Mouse (Mus musculus) erythroblast, embryonic 14.5 days (primary cell): ENCODE measurements around the gene Aldh16a1. TPM values are rescaled to one million over a fixed set of nuclear protein-coding genes. Genes with fewer than 3 reads are reported as not detected.

ENCODE experiments used
- H3K27me3 ChIP-seq: 2 replicates; pipeline ENCODE4 v1.6.1; 2012; ENCODE audit warnings: inconsistent platforms; ENCODE audit not compliant: control insufficient read depth
- H3K36me3 ChIP-seq: 2 replicates; pipeline ENCODE4 v1.6.1; 2012; ENCODE audit warnings: mild to moderate bottlenecking, inconsistent platforms; ENCODE audit not compliant: control insufficient read depth
- H3K4me1 ChIP-seq: 2 replicates; pipeline ENCODE4 v1.6.1; 2012; ENCODE audit warnings: inconsistent platforms; ENCODE audit not compliant: control insufficient read depth
- H3K4me3 ChIP-seq: replicated peaks from 2 replicates; pipeline ENCODE3; 2012; ENCODE audit warnings: moderate library complexity, mild to moderate bottlenecking, inconsistent platforms
- H3K9me3 ChIP-seq: 2 replicates; pipeline ENCODE4 v1.6.1; 2012; ENCODE audit warnings: low read length, inconsistent platforms, mixed read lengths; ENCODE audit not compliant: control insufficient read depth
- GATA1 ChIP-seq: IDR thresholded peaks from 2 replicates; pipeline ENCODE4 v1.6.1; 2012; ENCODE audit warnings: low read length, inconsistent platforms, mixed read lengths
- TAL1 ChIP-seq: IDR thresholded peaks from 3 replicates; pipeline ENCODE4 v1.6.1; 2012; ENCODE audit warnings: low read length, inconsistent platforms, mixed read lengths
- polyA plus RNA-seq: library from polyadenylated mRNA; stranded (reverse); fragments of >175 nt; gene quantifications from 2 replicates; pipeline ENCODE4 v1.2.3, GENCODE M21; 2012

The Aldh16a1 gene
- 13.5 and 16.3 TPM in 2 replicates for polyA plus RNA-seq

DNA sequence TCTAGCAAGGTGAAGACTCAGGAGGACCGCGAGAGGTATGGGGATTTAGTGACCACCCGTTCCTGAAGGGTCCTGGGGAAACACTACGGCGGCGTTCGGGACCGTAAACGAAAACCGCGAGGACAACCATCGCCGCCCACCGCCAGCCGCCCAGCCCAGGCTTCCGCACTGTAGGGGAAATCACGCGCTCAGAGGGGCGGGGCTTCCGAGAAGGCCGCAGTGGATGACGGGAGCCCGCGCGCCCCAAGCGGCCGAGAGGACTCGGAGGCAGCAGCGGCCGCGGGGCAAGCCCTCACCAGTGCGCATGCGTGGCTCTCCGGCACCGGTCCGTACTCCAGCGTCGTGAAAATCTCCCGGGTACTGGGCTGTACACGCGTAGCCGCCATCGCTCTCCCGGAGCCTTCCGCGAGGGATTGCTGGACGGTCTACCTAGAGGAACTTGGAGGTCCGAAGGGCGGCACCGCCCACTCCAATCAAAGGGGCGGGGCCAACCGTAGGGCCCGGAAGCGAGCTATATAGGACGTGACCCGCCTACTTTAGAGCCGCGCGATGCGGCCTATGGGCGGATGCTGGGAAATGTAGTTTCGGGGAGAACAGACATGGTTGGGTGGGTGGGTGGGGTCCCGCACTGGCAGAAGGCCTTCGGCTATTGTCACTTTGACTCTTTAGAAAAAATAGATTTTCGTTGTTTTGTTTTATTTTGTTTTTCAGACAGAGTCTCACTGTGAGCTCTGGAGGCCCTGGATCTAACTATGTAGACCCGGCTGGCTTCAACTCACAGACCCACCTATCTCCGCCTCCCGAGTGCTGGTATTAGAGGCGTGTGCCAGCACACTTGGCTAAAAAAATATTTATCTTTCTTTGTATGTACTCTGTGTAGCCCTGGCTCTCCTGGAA, at the start of gene Aldh16a1, which contains the start of gene Pih1d1:
Aldh16a1 (minus strand) TSS at position 489 of the 897 bp plus-strand sequence.
Pih1d1 (plus strand) TSS at position 208 of the 897 bp plus-strand sequence.
- peaks cover 32% of the 10 kb centered on the region for H3K36me3 ChIP-seq
- H3K4me1 ChIP-seq, result peaks cover 31% of the 10 kb centered on the region
- TF ChIP-seq TAL1 (no peak), GATA1 (no peak)
- no peaks in the 10 kb centered on the region for H3K27me3 ChIP-seq
- no peaks in the 10 kb centered on the region for H3K9me3 ChIP-seq
- H3K4me3 ChIP-seq, result peak within 1 kb of the TSS; percentile 77

DNA sequence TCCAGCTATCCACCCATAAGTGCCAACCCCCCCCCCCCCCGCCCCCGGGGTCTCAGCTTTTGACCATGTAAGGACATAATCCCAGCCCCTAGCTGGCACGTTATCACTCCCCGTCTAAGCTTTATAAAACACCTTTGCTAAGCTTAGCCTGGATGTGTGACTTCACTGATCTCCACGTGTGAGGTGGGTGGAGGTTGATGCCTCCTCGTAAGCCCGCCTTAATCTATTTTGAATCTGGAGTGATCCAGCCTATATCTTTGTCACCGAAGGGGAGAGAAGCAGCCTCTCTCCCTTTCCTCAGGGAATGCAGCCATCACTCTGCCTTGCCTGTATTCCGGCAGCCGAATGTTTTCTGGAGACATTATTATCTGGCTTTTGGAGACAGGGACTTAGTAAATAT, 48.3 kb upstream of the Aldh16a1 start:
- Histone ChIP-seq H3K27me3 (peaks cover 5% of the 10 kb centered on the region), H3K4me1 (peaks cover 16% of the 10 kb centered on the region), H3K4me3 (no peak overlapping the region), H3K9me3 (no peaks in the 10 kb centered on the region), H3K36me3 (no peaks in the 10 kb centered on the region)
- no peak for TF ChIP-seq GATA1
- TF ChIP-seq TAL1, result no peak

DNA sequence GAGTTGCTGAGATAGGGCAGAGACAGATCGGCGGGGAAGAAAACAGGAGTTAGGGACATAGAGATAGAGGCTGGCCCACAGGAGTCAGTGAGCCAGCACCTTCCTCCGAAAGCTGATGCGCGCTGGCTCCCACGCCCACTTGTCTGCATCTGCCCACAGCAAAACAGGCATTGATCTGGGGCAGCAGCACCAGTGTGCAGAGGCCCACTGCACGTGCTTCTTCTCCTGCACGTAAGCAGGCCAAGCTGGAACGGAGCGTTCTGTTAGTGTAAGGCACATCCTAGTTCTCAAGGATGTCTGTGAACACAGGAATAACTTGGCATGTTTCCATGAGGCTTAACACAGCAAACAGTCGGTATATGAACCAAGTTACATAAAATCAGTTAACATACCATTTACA, 44.6 kb upstream of the Aldh16a1 start:
- Histone ChIP-seq H3K36me3 (no peaks in the 10 kb centered on the region), H3K9me3 (no peaks in the 10 kb centered on the region), H3K4me1 (peaks cover 2% of the 10 kb centered on the region), H3K4me3 (no peak overlapping the region), H3K27me3 (peaks cover 5% of the 10 kb centered on the region)
- TF ChIP-seq GATA1, result no peak
- no peak for TF ChIP-seq TAL1

DNA sequence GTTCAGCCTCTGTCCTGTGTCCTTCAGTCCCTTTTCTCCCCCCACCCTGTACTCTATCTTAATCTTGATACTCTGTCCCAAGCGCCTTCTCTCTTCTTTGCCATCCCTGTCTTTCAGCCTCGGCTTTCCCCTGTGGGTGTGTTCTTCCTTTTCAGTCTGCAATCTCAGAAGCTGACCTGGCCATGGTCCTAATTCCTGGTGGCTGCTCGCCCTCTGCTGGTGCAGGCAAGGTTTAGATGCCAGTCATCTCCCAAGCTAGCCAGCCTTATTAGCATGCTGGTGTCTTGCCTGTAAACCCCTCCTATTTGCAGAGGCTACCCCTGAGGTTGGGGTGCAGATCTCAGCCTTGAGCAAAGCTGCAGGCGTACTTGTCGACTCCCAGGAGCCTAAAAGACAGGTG, 44.1 kb upstream of the Aldh16a1 start:
- Histone ChIP-seq H3K4me3 (no peak overlapping the region), H3K4me1 (no peaks in the 10 kb centered on the region), H3K36me3 (no peaks in the 10 kb centered on the region), H3K27me3 (peaks cover 10% of the 10 kb centered on the region), H3K9me3 (no peaks in the 10 kb centered on the region)
- no peak for TF ChIP-seq TAL1
- TF ChIP-seq GATA1, result no peak

DNA sequence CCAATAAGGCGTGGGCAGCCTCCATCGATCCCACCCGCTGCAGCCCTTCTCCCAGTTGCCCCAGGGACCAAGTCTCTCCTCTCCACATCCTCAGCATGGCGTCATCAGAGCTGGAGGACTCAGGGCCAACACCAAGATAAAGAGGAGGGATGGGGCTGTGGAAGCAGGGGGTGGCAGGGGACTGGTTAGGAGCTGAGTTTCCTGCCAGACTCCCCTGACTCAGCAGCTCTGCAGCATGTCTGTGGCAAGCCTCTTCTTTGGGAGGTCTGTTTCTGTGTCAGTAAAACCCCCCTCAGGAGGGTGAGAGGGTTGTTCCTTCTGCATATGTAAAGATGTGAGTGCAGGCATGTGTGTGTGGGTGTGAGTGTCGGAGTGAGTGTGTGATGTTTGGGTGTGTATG, 42.6 kb upstream of the Aldh16a1 start:
- Histone ChIP-seq H3K4me1 (no peaks in the 10 kb centered on the region), H3K27me3 (peaks cover 14% of the 10 kb centered on the region), H3K9me3 (no peaks in the 10 kb centered on the region), H3K4me3 (no peak overlapping the region), H3K36me3 (no peaks in the 10 kb centered on the region)
- TF ChIP-seq TAL1 (no peak), GATA1 (no peak)

DNA sequence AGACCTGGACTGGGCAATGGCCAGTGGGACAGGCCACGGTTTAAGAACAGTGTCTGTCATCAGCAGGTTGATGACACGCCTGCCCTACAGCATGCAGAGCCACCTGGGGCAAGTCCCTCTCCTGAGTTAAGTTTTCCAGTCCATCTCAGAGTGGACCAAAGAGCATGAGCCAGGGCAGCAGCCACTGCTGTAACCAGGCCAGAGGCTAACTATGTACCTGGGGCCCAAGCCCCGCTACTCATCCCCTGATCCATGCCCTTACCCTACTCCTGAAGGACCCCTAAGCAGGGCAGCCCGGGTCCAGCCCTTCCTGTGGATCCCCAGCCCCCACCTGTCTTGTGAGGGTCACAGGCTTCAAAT, 41.8 kb upstream of the Aldh16a1 start:
- Histone ChIP-seq H3K36me3 (no peaks in the 10 kb centered on the region), H3K4me3 (no peak overlapping the region), H3K4me1 (no peaks in the 10 kb centered on the region), H3K27me3 (peaks cover 22% of the 10 kb centered on the region), H3K9me3 (no peaks in the 10 kb centered on the region)
- TF ChIP-seq TAL1, result no peak
- TF ChIP-seq GATA1, result no peak

DNA sequence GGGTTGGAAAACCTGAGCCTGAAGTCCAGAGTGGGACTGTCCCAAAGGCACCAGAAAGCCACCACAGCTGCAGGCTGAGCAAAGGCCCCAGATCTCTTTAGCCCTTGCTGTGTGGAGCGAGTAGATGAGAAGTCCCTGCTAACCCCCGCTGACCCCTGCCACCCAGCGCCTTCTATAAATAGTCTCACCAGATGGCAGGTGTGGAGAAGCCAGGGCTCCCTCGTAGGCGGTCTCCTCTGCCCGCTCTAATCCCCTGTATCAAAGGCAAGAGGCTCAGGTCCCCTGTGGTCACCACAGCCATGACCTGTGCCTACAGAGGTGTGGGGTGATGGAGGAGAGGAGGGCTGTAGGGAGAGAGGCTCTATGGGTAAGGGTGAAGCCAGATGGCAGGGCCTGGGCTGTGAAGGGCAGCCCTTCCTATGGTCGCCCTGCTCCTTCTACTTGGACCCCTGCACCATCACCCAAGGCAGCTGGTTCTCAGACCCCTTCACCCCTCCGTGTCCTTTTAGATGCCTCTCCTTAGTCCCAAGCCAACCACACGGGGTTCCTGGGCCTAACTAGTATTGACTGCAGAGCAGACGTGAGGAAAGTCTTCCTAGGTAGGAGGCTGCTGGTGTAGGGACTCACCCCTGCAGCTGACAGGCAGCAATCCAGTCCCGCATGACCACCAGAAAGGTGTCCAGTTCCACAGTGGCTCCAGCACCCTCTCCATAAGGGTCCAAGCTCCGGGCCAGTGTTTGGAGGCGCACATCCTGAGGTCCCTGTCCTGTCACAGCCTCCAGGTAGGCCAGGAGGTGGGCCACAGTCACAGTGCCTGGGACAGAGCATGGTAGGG, 41.2 kb upstream of the Aldh16a1 start:
- no peaks in the 10 kb centered on the region for H3K4me1 ChIP-seq
- H3K27me3 ChIP-seq, result peaks cover 27% of the 10 kb centered on the region
- TF ChIP-seq TAL1 (no peak), GATA1 (no peak)

DNA sequence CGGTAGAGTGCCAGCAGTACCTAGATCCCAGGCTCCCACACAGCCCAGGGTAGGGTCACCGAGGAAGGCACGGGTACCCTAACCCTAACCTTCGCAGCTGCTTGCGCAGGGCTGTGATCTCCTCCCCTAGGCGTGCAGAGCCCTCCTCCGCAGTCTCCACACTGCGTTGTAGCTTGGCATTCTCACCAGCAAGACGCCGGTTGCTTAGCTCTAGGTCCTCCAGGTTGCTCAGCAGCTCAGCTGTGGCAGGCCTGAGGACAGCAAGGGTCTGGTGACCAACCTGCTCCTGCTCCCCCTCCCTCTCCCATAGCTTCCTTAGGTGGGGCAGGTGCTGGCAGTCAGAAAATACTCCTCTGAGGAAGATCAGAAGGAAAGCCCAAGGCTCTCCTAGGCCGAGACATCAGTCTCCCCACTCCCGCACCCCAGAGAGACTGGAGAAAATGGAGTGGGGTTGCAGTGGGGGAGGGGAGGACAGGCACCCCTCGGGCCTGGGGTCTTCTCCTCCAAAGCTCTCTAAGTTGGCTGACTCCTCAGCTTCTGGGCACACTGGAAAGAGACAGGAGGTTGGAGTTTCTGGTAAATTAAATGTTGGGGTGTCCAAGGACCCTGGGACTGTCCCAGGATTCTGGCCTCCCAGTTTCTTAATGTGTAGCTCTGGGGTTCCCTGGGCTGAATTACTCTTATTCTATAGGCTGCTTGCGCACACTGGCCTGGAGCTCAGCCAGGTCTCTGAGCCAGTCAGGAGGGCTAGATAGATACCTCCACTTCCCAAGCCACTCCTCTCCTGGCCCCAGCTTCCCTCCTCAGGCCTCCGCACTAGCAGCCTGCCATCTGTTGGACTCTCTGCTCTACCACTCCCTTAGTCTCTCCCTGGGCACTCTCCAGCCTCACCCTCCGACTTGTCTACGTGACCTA, 39.7 kb upstream of the Aldh16a1 start:
- Histone ChIP-seq H3K4me3 (no peak overlapping the region), H3K27me3 (peaks cover 38% of the 10 kb centered on the region), H3K4me1 (no peaks in the 10 kb centered on the region), H3K36me3 (no peaks in the 10 kb centered on the region), H3K9me3 (no peaks in the 10 kb centered on the region)
- TF ChIP-seq GATA1 (no peak), TAL1 (no peak)

More for the DNA sequence above, 41.2 kb upstream of the Aldh16a1 start:
- H3K9me3 ChIP-seq, result no peaks in the 10 kb centered on the region
- H3K4me3 ChIP-seq, result no peak overlapping the region
- no peaks in the 10 kb centered on the region for H3K36me3 ChIP-seq
